Comparison of ENCODE assay signal across 18 mouse cellular contexts in the genomic region with DNA sequence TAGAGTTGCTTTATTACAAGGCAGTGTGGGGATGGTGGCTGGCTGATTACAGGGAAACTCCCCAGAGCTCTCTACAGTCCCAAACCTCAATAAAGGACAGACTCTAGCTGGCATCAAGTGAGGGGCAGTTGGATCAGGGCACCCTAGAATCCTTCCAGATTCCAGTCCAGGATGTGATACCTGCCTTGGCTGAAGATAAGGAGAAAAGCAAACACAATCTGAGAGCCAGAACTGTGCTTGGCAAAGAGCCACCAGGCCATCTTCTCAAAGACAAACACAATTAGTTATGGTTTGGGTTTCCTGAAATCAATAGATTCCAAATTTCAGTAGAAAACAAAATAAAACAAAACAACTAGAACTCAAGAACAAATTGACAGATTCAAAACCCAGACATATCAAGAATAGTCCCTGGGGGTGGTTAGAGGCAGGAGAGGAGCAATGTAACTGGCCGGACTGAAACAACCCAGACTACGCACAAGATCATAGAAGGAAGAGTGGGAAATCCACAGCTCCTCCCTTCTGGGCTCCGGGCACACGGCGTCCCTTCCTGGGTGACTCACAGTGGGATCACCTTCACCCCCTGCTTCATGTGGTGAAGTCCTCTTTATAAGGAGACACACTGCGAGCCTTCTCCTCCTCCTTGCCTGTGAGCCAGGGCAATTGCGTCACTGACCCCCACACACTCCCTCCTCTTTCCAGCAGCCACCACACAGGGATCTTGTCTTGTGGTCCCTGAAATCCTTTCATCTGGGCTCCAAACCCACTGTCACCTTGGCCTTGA.
DNase-seq lines count a peak whose midpoint lies in the region; ATAC-seq lines count a peak whose summit lies in the region.
"Had no signal": no experiment of that assay in that cellular context is flagged by ENCODE, and none has a peak within 500 bp of the region (broad histone marks: within the 10 kb centered on the region; RNA-seq: fewer than 3 reads in every experiment).

No protein-coding gene starts in this region.

- H3K9ac ChIP-seq in intestine, embryonic 15.5 days: no peak overlapping the region
- no peak overlapping the region for H3K9ac ChIP-seq in midbrain, embryonic 14.5 days (replicated peaks; ENCODE audit: low read length)
- H3K9ac ChIP-seq: liver, postnatal 0 days; stomach, embryonic 15.5 days had no signal

- H3K4me3 ChIP-seq in intestine, embryonic 15.5 days (replicated peaks): no peak overlapping the region
- no peak overlapping the region for H3K4me3 ChIP-seq in midbrain, embryonic 14.5 days (replicated peaks; ENCODE audit: low read depth, low read length)
- H3K4me3 ChIP-seq: erythroblast, embryonic 14.5 days; megakaryocyte, embryonic 14.5 days; stomach, embryonic 15.5 days had no signal

- H3K27ac ChIP-seq in intestine, embryonic 15.5 days: peak overlapping the region; percentile 36; the same call in 1 of the 2 replicates
- H3K27ac ChIP-seq in midbrain, embryonic 14.5 days (replicated peaks; ENCODE audit: low read depth, low read length): no peak overlapping the region
- H3K27ac ChIP-seq: stomach, embryonic 15.5 days had no signal

- DNase-seq in cerebellum, postnatal 10 days: peak; percentile 44 to 62
- DNase-seq in cerebellum, adult 11-12 months: no peak
- peak; percentile 49 for DNase-seq in ovary, postnatal 36 days (ENCODE audit: low spot score)
- DNase-seq in ovary, postnatal 14 days (ENCODE audit: low spot score): no peak
- peak; percentile 43 for DNase-seq in urinary bladder, postnatal 14 days (ENCODE audit: low spot score)
- DNase-seq in layer of hippocampus, adult 8-10 months (ENCODE audit: low spot score in 2 of 2): no peak
- DNase-seq in midbrain, embryonic 14.5 days: no peak
- DNase-seq: B cell, adult 2 months; embryo, embryonic 11 days; kidney, adult 18-20 months; layer of hippocampus, adult 9-11 months; liver, postnatal 0 days had no signal

- H3K27me3 ChIP-seq in intestine, embryonic 15.5 days (replicated peaks): no peaks in the 10 kb centered on the region
- H3K27me3 ChIP-seq in midbrain, embryonic 14.5 days (ENCODE audit: control insufficient read depth, insufficient read depth, low read length): no peaks in the 10 kb centered on the region
- H3K27me3 ChIP-seq: stomach, embryonic 15.5 days had no signal

- peaks cover 8% of the 10 kb centered on the region; the same call in 1 of the 2 replicates for H3K4me1 ChIP-seq in intestine, embryonic 15.5 days (replicated peaks)
- peaks cover 5% of the 10 kb centered on the region for H3K4me1 ChIP-seq in midbrain, embryonic 14.5 days (ENCODE audit: control insufficient read depth, insufficient read depth, low read length)
- H3K4me1 ChIP-seq: megakaryocyte, embryonic 14.5 days; stomach, embryonic 15.5 days had no signal

- H3K36me3 ChIP-seq in intestine, embryonic 15.5 days: no peaks in the 10 kb centered on the region
- no peaks in the 10 kb centered on the region for H3K36me3 ChIP-seq in midbrain, embryonic 14.5 days (ENCODE audit: control insufficient read depth, insufficient read depth, low read length)
- H3K36me3 ChIP-seq: G1E; stomach, embryonic 15.5 days had no signal

- H3K9me3 ChIP-seq in intestine, embryonic 15.5 days: no peaks in the 10 kb centered on the region
- no peaks in the 10 kb centered on the region for H3K9me3 ChIP-seq in midbrain, embryonic 14.5 days (ENCODE audit: control insufficient read depth, low read length)
- H3K9me3 ChIP-seq: G1E; megakaryocyte, embryonic 14.5 days; stomach, embryonic 15.5 days had no signal

- peak overlapping the region; percentile 22; the same call in 1 of the 2 replicates for H3K4me2 ChIP-seq in intestine, embryonic 15.5 days (replicated peaks)
- H3K4me2 ChIP-seq in midbrain, embryonic 14.5 days (ENCODE audit: low read length): no peak overlapping the region
- H3K4me2 ChIP-seq: stomach, embryonic 15.5 days had no signal

- ATAC-seq in intestine, embryonic 15.5 days: peak; percentile 57
- ATAC-seq in midbrain, embryonic 14.5 days (ENCODE audit: low FRiP score, low TSS enrichment): no peak
- ATAC-seq: activated CD4-positive, CD25-positive, alpha-beta regulatory T cell, adult 4 months; liver, postnatal 0 days had no signal

- WGBS in intestine, embryonic 15.5 days: 56% methylated on average over 7 of the region's 7 CpGs
- 82% methylated on average over 7 of the region's 7 CpGs for WGBS in midbrain, embryonic 14.5 days

Comparison
In these comparisons a context has a peak if more than half of its experiments do, and no peak if none do; other contexts are left out.
1. DNase-seq: peak in cerebellum, postnatal 10 days (2 of 2), ovary, postnatal 36 days (single experiment) and urinary bladder, postnatal 14 days (single experiment); none in cerebellum, adult 11-12 months (single experiment), ovary, postnatal 14 days (single experiment), layer of hippocampus, adult 8-10 months (0 of 2) and midbrain, embryonic 14.5 days (single experiment).